8 mouse cellular contexts compared by ENCODE assay signal in the genomic region with DNA sequence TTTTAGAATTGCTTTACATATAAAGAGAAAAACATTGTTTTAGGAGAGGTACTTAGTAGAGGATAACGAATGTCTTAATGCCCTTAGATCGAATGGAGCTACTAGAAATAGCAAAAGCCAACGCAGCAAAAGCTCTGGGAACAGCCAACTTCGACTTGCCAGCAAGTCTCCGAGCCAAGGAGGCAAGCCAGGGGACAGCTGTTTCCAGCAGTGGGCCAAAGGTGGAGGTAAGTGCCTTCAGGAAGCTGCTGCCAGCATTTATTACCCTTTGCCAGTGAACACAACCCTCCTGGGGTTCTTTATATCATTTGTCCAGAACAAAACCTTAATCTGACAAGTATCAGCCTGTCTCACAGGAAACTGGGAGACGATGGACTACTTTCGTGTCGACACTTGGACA. TPM values are rescaled to one million over a fixed set of nuclear protein-coding genes. Genes with fewer than 3 reads are reported as not detected.
DNase-seq lines count a peak whose midpoint lies in the region; ATAC-seq and TF ChIP-seq lines count a peak whose summit lies in the region.

No protein-coding gene starts in this region.

- peaks cover 9% of the 10 kb centered on the region; the same call in 1 of the 2 replicates for H3K4me1 ChIP-seq in neural tube, embryonic 11.5 days (ENCODE audit: control insufficient read depth, insufficient read depth, low read length)
- H3K4me1 ChIP-seq in midbrain, postnatal 0 days (ENCODE audit: insufficient read depth, low read length): peaks cover 3% of the 10 kb centered on the region; the same call in 1 of the 2 replicates

- intact Hi-C loops in gastrocnemius, adult 2 months (cut with DNase I): no loop called here

- no peaks in the 10 kb centered on the region for H3K9me3 ChIP-seq in neural tube, embryonic 11.5 days (ENCODE audit: control insufficient read depth, low read length)
- H3K9me3 ChIP-seq in midbrain, postnatal 0 days (ENCODE audit: low read length): no peaks in the 10 kb centered on the region

- peak overlapping the region; percentile 28 for H3K4me2 ChIP-seq in neural tube, embryonic 11.5 days (ENCODE audit: low read depth)
- peak overlapping the region; percentile 83 for H3K4me2 ChIP-seq in midbrain, postnatal 0 days (ENCODE audit: low read depth, low read length, poor library complexity, severe bottlenecking)

- 84% methylated on average over 8 of the region's 8 CpGs for WGBS in neural tube, embryonic 11.5 days
- WGBS in midbrain, postnatal 0 days: 78% methylated on average over 8 of the region's 8 CpGs

- no peaks in the 10 kb centered on the region for H3K27me3 ChIP-seq in neural tube, embryonic 11.5 days (ENCODE audit: control insufficient read depth, insufficient read depth, low read length)
- H3K27me3 ChIP-seq in midbrain, postnatal 0 days (ENCODE audit: insufficient read depth, low read length): no peaks in the 10 kb centered on the region

- no peak for TF ChIP-seq CTCF in gastrocnemius, adult 2 months (IDR thresholded peaks at IDR 0.05)
- TF ChIP-seq CTCF in midbrain, postnatal 0 days (IDR thresholded peaks at IDR 0.05): no peak

- no peak for DNase-seq in neural tube, embryonic 11.5 days (ENCODE audit: low spot score)
- DNase-seq in neural tube, embryonic 10.5 days (ENCODE audit: extremely low spot score, low spot score): no peak
- peak; percentile 88 for DNase-seq in gastrocnemius, adult 2 months
- peak; percentile 69 for DNase-seq in kidney, adult 9 months
- DNase-seq in midbrain, postnatal 0 days (ENCODE audit: low spot score): no peak
- DNase-seq in right cerebral cortex, adult 18-20 months: no peak
- DNase-seq in right cerebral cortex, postnatal 36 days (ENCODE audit: low spot score in 2 of 2): no peak
- DNase-seq in embryo, embryonic 11 days: no peak

- no peak overlapping the region for H3K27ac ChIP-seq in neural tube, embryonic 11.5 days (ENCODE audit: low read depth, low read length)
- H3K27ac ChIP-seq in gastrocnemius, adult 2 months: peak overlapping the region; percentile 99
- H3K27ac ChIP-seq in midbrain, postnatal 0 days (ENCODE audit: low read depth, low read length): no peak overlapping the region

- ATAC-seq in neural tube, embryonic 11.5 days (ENCODE audit: insufficient read depth, low FRiP score, low TSS enrichment): no peak
- no peak for ATAC-seq in midbrain, postnatal 0 days (ENCODE audit: low FRiP score)

- H3K4me3 ChIP-seq in neural tube, embryonic 11.5 days (ENCODE audit: low read depth, low read length): peak overlapping the region; percentile 99
- peak overlapping the region; percentile 100 for H3K4me3 ChIP-seq in gastrocnemius, adult 2 months
- H3K4me3 ChIP-seq in midbrain, postnatal 0 days (ENCODE audit: low read depth, low read length): peak overlapping the region; percentile 99; the same call in 1 of the 2 replicates

- no peak overlapping the region for H3K9ac ChIP-seq in neural tube, embryonic 11.5 days (ENCODE audit: low read length)
- H3K9ac ChIP-seq in midbrain, postnatal 0 days (replicated peaks; ENCODE audit: low read length, poor library complexity, severe bottlenecking): no peak overlapping the region

- peaks cover 6% of the 10 kb centered on the region; the same call in 1 of the 2 replicates for H3K36me3 ChIP-seq in neural tube, embryonic 11.5 days (ENCODE audit: control insufficient read depth, insufficient read depth, low read length)
- peaks cover 23% of the 10 kb centered on the region for H3K36me3 ChIP-seq in midbrain, postnatal 0 days (ENCODE audit: insufficient read depth, low read length)

RNA-seq across cellular contexts. Expression of a gene that starts 1.8 kb away (rescaled TPM):
- 340 and 349 TPM in 2 replicates for polyA plus RNA-seq in neural tube, embryonic 11.5 days (2014; fragmentation: Nextera tagmentation; extraction: Ambion mirVana)
- total RNA-seq in gastrocnemius, adult 2 months (2021): 100 to 1,000 TPM; 221 to 234 TPM
- total RNA-seq in midbrain, postnatal 0 days (2014; rRNA removed): 109 and 115 TPM in 2 replicates
- 319 and 323 TPM in 2 replicates for polyA plus RNA-seq in midbrain, postnatal 0 days (2015; fragmentation: Nextera tagmentation; extraction: Ambion mirVana)

RNA-seq across cellular contexts. Expression of a gene that starts 5.5 kb away (rescaled TPM):
- 64.1 and 73.0 TPM in 2 replicates for polyA plus RNA-seq in neural tube, embryonic 11.5 days (2014; fragmentation: Nextera tagmentation; extraction: Ambion mirVana)
- total RNA-seq in gastrocnemius, adult 2 months (2021): 10 to 100 TPM; 39.5 to 40.9 TPM
- total RNA-seq in midbrain, postnatal 0 days (2014; rRNA removed): 39.8 and 45.3 TPM in 2 replicates
- polyA plus RNA-seq in midbrain, postnatal 0 days (2015; fragmentation: Nextera tagmentation; extraction: Ambion mirVana): 69.4 and 70.7 TPM in 2 replicates

RNA-seq across cellular contexts. Expression of a gene that starts 10.4 kb away (rescaled TPM):
- 150 and 160 TPM in 2 replicates for polyA plus RNA-seq in neural tube, embryonic 11.5 days (2014; fragmentation: Nextera tagmentation; extraction: Ambion mirVana)
- 10 to 100 TPM; 27.8 to 30.9 TPM for total RNA-seq in gastrocnemius, adult 2 months (2021)
- 165 and 206 TPM in 2 replicates for total RNA-seq in midbrain, postnatal 0 days (2014; rRNA removed)
- 251 and 262 TPM in 2 replicates for polyA plus RNA-seq in midbrain, postnatal 0 days (2015; fragmentation: Nextera tagmentation; extraction: Ambion mirVana)

Comparison
In these comparisons a context has a peak if more than half of its experiments do, and no peak if none do; other contexts are left out.
1. DNase-seq: peak in gastrocnemius, adult 2 months (single experiment) and kidney, adult 9 months (single experiment); none in neural tube, embryonic 11.5 days (single experiment), neural tube, embryonic 10.5 days (single experiment), midbrain, postnatal 0 days (single experiment), right cerebral cortex, adult 18-20 months (single experiment), right cerebral cortex, postnatal 36 days (0 of 2) and embryo, embryonic 11 days (single experiment).
2. Peak in every context shown above with its lines, with median percentiles within 50 percentile points of each other: H3K4me3 ChIP-seq.